Mouse (Mus musculus) gastrocnemius, postnatal 14 days (tissue): ENCODE data around the gene Ftl1-ps1. TPM values are rescaled to one million over a fixed set of nuclear protein-coding genes. Genes with fewer than 3 reads are reported as not detected.

Source experiments
- DNase-seq: peaks from one replicate; pipeline ENCODE4 v3.0.0; 2021; ENCODE audit warnings: mixed read lengths
- intact Hi-C: fragments of 180-260 bp; cut with DNase I; formaldehyde crosslinking; loops from one replicate; pipeline ENCODE4 v1.15.1; 2025; ENCODE audit warnings: low total_unique reads
- long read RNA-seq, 2 experiments: library from polyadenylated mRNA; stranded (forward); transcript quantifications; one replicate each; pipeline ENCODE4 v2.0.0; 2021
- microRNA-seq, 2 experiments: library from miRNA; unstranded; fragments of <30 nt; microRNA quantifications; one replicate each; pipeline ENCODE4 v1.2.0; 2021
- total RNA-seq, 2 experiments: library from RNA; stranded (reverse); gene quantifications; 2 replicates each; pipeline ENCODE4 v1.2.3; 2021

The Ftl1-ps1 gene
- 100 to 1,000 TPM; 146 to 158 TPM for total RNA-seq
- long read RNA-seq, experiment 1, transcript Ftl1-ps1-202 (1 exons, 938 nt) = major isoform, 189 of 189 reads
- long read RNA-seq, experiment 1, partial matches to known transcripts = 0 of 189 reads
- long read RNA-seq, experiment 1, other reads (novel, unspliced or antisense) = 0 of 189 reads
- long read RNA-seq, experiment 2, transcript Ftl1-ps1-202 (1 exons, 938 nt) = major isoform, 212 of 212 reads
- long read RNA-seq, experiment 2, partial matches to known transcripts = 0 of 212 reads
- long read RNA-seq, experiment 2, other reads (novel, unspliced or antisense) = 0 of 212 reads

GRCm38 (mm10) chr13:74399298-74399839, at the start of gene Ftl1-ps1:
Ftl1-ps1 (plus strand) TSS chr13:74399694.
- intact Hi-C loops = no loop called here

GRCm38 (mm10) chr13:74350435-74350906, 49.0 kb upstream of the Ftl1-ps1 start:
- intact Hi-C loops = no loop called here
- peak; percentile 4 for DNase-seq

More at GRCm38 (mm10) chr13:74399298-74399839, at the start of gene Ftl1-ps1:
- DNase-seq = no peak

- DNase-seq = no peak
- intact Hi-C loops = no loop called here
Measured at GRCm38 (mm10) chr13:74356491-74356890, 43.0 kb upstream of the Ftl1-ps1 start.

- intact Hi-C loops = no loop called here
- no peak for DNase-seq
Measured at GRCm38 (mm10) chr13:74362218-74362617, 37.3 kb upstream of the Ftl1-ps1 start.

- intact Hi-C loops = no loop called here
- peak; percentile 26 for DNase-seq
Measured at GRCm38 (mm10) chr13:74363176-74363858, 36.2 kb upstream of the Ftl1-ps1 start.

GRCm38 (mm10) chr13:74363859-74364235, 35.6 kb upstream of the Ftl1-ps1 start, which contains the start of gene Lrrc14b:
Lrrc14b (minus strand) TSS chr13:74364005.
- intact Hi-C loops = no loop called here

GRCm38 (mm10) chr13:74381533-74382276, 17.8 kb upstream of the Ftl1-ps1 start:
- no peak for DNase-seq
- intact Hi-C loops = no loop called here

More at GRCm38 (mm10) chr13:74363859-74364235, 35.6 kb upstream of the Ftl1-ps1 start, which contains the start of gene Lrrc14b:
- peak; percentile 56 for DNase-seq

- DNase-seq = no peak
- intact Hi-C loops = no loop called here
Measured at GRCm38 (mm10) chr13:74382289-74382688, 17.2 kb upstream of the Ftl1-ps1 start.

GRCm38 (mm10) chr13:74389730-74390129, 9.8 kb upstream of the Ftl1-ps1 start:
- no peak for DNase-seq
- intact Hi-C loops = no loop called here

- peak; percentile 59 for DNase-seq
- intact Hi-C loops = no loop called here
Measured at GRCm38 (mm10) chr13:74390371-74390990, 9.0 kb upstream of the Ftl1-ps1 start, which contains the start of gene Zfp72. Zfp72 (minus strand) TSS chr13:74390836.

- intact Hi-C loops = no loop called here
- DNase-seq = no peak
Measured at GRCm38 (mm10) chr13:74391156-74391555, 8.3 kb upstream of the Ftl1-ps1 start.

- intact Hi-C loops = no loop called here
Measured at GRCm38 (mm10) chr13:74439895-74440294, 40.4 kb downstream of the Ftl1-ps1 start.

More at GRCm38 (mm10) chr13:74439895-74440294, 40.4 kb downstream of the Ftl1-ps1 start:
- DNase-seq = no peak

Small RNAs within 50 kb of the gene (microRNA-seq; reads per million reads assigned to microRNA genes)
- 0 reads per million in 2 experiments for gene Mir692-3

Other genes with a start within 250 kb of the Ftl1-ps1 start
- gene Exoc3, start 191.0 kb upstream of the Ftl1-ps1 start, total RNA-seq = 10 to 100 TPM; 28.3 to 30.5 TPM
- under 1 TPM; 0.04 to 0.25 TPM for gene Ahrr, start 107.4 kb upstream of the Ftl1-ps1 start, total RNA-seq
- gene Pdcd6, start 82.1 kb upstream of the Ftl1-ps1 start, total RNA-seq = 10 to 100 TPM; 20.9 to 24.7 TPM
- 100 to 1,000 TPM; 505 to 626 TPM for gene Sdha, start 49.4 kb upstream of the Ftl1-ps1 start, total RNA-seq
- 10 to 100 TPM; 37.0 to 43.6 TPM for gene Ccdc127, start 49.4 kb upstream of the Ftl1-ps1 start, total RNA-seq
- 10 to 100 TPM; 54.0 to 67.5 TPM for gene Lrrc14b, start 35.7 kb upstream of the Ftl1-ps1 start, total RNA-seq
- gene Zfp72, start 8.9 kb upstream of the Ftl1-ps1 start, total RNA-seq = 1 to 10 TPM; 1.4 to 1.5 TPM
- gene Zfp825, start 94.3 kb downstream of the Ftl1-ps1 start, total RNA-seq = 1 to 10 TPM; 6.6 to 6.9 TPM
- gene Erap1, start 239.9 kb downstream of the Ftl1-ps1 start, total RNA-seq = 10 to 100 TPM; 22.5 to 24.9 TPM